Mouse (Mus musculus): ENCODE measurements around the gene Casp14. TPM values are rescaled to one million over a fixed set of nuclear protein-coding genes. Genes with fewer than 3 reads are reported as not detected.

The Casp14 gene
- not detected in 2 replicates for polyA plus RNA-seq (2016; fragmentation: Nextera tagmentation; extraction: Ambion mirVana)

GRCm38 (mm10) chr10:78718056-78718455 lies at the start of gene Casp14:
Gene Casp14 (minus strand): TSS chr10:78718294.
- WGBS = 80% methylated on average over 11 of the region's 11 CpGs
- no peak within 1 kb of the TSS for H3K4me2 ChIP-seq (replicated peaks)
- H3K4me1 ChIP-seq = no peaks in the 10 kb centered on the region
- no peak within 1 kb of the TSS for H3K9ac ChIP-seq
- ATAC-seq (ENCODE audit: low FRiP score, low read depth) = no peak
- H3K36me3 ChIP-seq = no peaks in the 10 kb centered on the region
- no peak within 1 kb of the TSS for H3K4me3 ChIP-seq
- H3K27me3 ChIP-seq (replicated peaks) = no peaks in the 10 kb centered on the region
- H3K27ac ChIP-seq = no peak within 1 kb of the TSS
- no peaks in the 10 kb centered on the region for H3K9me3 ChIP-seq

- Histone ChIP-seq H3K9ac (no peak overlapping the region), H3K4me3 (no peak overlapping the region), H3K27ac (no peak overlapping the region), H3K27me3 (replicated peaks) (no peaks in the 10 kb centered on the region), H3K4me1 (no peaks in the 10 kb centered on the region), H3K4me2 (replicated peaks) (no peak overlapping the region), H3K9me3 (0 out of 2 replicates have a peak, but pooled peaks cover 5% of the 10 kb centered on the region), H3K36me3 (no peaks in the 10 kb centered on the region)
- WGBS = 90% methylated on average over 1 of the region's 1 CpGs
- ATAC-seq (ENCODE audit: low FRiP score, low read depth) = no peak
Observed at GRCm38 (mm10) chr10:78765570-78765969, 47.5 kb upstream of the Casp14 start.

- Histone ChIP-seq H3K27ac (no peak overlapping the region), H3K27me3 (replicated peaks) (no peaks in the 10 kb centered on the region), H3K9me3 (no peaks in the 10 kb centered on the region), H3K9ac (no peak overlapping the region), H3K4me2 (replicated peaks) (no peak overlapping the region), H3K4me1 (no peaks in the 10 kb centered on the region), H3K36me3 (no peaks in the 10 kb centered on the region), H3K4me3 (no peak overlapping the region)
- ATAC-seq (ENCODE audit: low FRiP score, low read depth) = no peak
- 40% methylated on average over 6 of the region's 6 CpGs for WGBS
Observed at GRCm38 (mm10) chr10:78756021-78756420, 37.9 kb upstream of the Casp14 start.

GRCm38 (mm10) chr10:78752452-78753191 lies 34.5 kb upstream of the Casp14 start, which contains the start of gene Ccdc105:
Gene Ccdc105 (minus strand): TSS chr10:78753065.
- H3K27ac ChIP-seq = peak within 1 kb of the TSS; percentile 32; the same call in 1 of the 2 replicates
- peaks cover under 1% of the 10 kb centered on the region; the same call in 1 of the 2 replicates for H3K4me1 ChIP-seq
- peak within 1 kb of the TSS; percentile 51 for H3K4me3 ChIP-seq
- peak within 1 kb of the TSS; percentile 79 for H3K4me2 ChIP-seq (replicated peaks)
- 1% methylated on average over 61 of the region's 61 CpGs for WGBS
- no peaks in the 10 kb centered on the region for H3K9me3 ChIP-seq
- peaks cover 3% of the 10 kb centered on the region; the same call in 1 of the 2 replicates for H3K27me3 ChIP-seq (replicated peaks)
- peak within 1 kb of the TSS; percentile 61 for H3K9ac ChIP-seq
- peak; percentile 95 for ATAC-seq (ENCODE audit: low FRiP score, low read depth)
- H3K36me3 ChIP-seq = no peaks in the 10 kb centered on the region

GRCm38 (mm10) chr10:78748946-78749345 lies 30.9 kb upstream of the Casp14 start:
- no peak for ATAC-seq (ENCODE audit: low FRiP score, low read depth)
- H3K27me3 ChIP-seq (replicated peaks) = peaks cover 3% of the 10 kb centered on the region; the same call in 1 of the 2 replicates
- no peak overlapping the region for H3K4me3 ChIP-seq
- no peaks in the 10 kb centered on the region for H3K36me3 ChIP-seq
- H3K4me1 ChIP-seq = peaks cover 9% of the 10 kb centered on the region; the same call in 1 of the 2 replicates
- no peak overlapping the region for H3K4me2 ChIP-seq (replicated peaks)
- 88% methylated on average over 6 of the region's 6 CpGs for WGBS
- H3K27ac ChIP-seq = no peak overlapping the region
- H3K9me3 ChIP-seq = no peaks in the 10 kb centered on the region
- H3K9ac ChIP-seq = no peak overlapping the region

GRCm38 (mm10) chr10:78748161-78748560 lies 30.1 kb upstream of the Casp14 start:
- H3K9me3 ChIP-seq = no peaks in the 10 kb centered on the region
- no peak overlapping the region for H3K27ac ChIP-seq
- H3K4me1 ChIP-seq = peaks cover 9% of the 10 kb centered on the region; the same call in 1 of the 2 replicates
- H3K9ac ChIP-seq = no peak overlapping the region
- peaks cover 3% of the 10 kb centered on the region; the same call in 1 of the 2 replicates for H3K27me3 ChIP-seq (replicated peaks)
- peak overlapping the region; percentile 69 for H3K4me2 ChIP-seq (replicated peaks)
- no peaks in the 10 kb centered on the region for H3K36me3 ChIP-seq
- no peak overlapping the region for H3K4me3 ChIP-seq
- 76% methylated on average over 13 of the region's 13 CpGs for WGBS
- ATAC-seq (ENCODE audit: low FRiP score, low read depth) = no peak

GRCm38 (mm10) chr10:78747035-78747721 lies 29.1 kb upstream of the Casp14 start:
- H3K4me3 ChIP-seq = peak overlapping the region; percentile 25
- H3K36me3 ChIP-seq = no peaks in the 10 kb centered on the region
- peak overlapping the region; percentile 69 for H3K4me2 ChIP-seq (replicated peaks)
- no peak overlapping the region for H3K27ac ChIP-seq
- WGBS = 1% methylated on average over 27 of the region's 27 CpGs
- ATAC-seq (ENCODE audit: low FRiP score, low read depth) = peak; percentile 78
- H3K9ac ChIP-seq = peak overlapping the region; percentile 21; the same call in 1 of the 2 replicates
- H3K9me3 ChIP-seq = no peaks in the 10 kb centered on the region
- peaks cover 3% of the 10 kb centered on the region; the same call in 1 of the 2 replicates for H3K27me3 ChIP-seq (replicated peaks)
- H3K4me1 ChIP-seq = peaks cover 9% of the 10 kb centered on the region; the same call in 1 of the 2 replicates

- WGBS = 66% methylated on average over 4 of the region's 4 CpGs
- peaks cover 9% of the 10 kb centered on the region; the same call in 1 of the 2 replicates for H3K4me1 ChIP-seq
- no peaks in the 10 kb centered on the region for H3K9me3 ChIP-seq
- no peak for ATAC-seq (ENCODE audit: low FRiP score, low read depth)
- H3K4me2 ChIP-seq (replicated peaks) = no peak overlapping the region
- H3K9ac ChIP-seq = no peak overlapping the region
- H3K4me3 ChIP-seq = no peak overlapping the region
- no peaks in the 10 kb centered on the region for H3K36me3 ChIP-seq
- no peak overlapping the region for H3K27ac ChIP-seq
- H3K27me3 ChIP-seq (replicated peaks) = no peaks in the 10 kb centered on the region; the same call in 1 of the 2 replicates
Observed at GRCm38 (mm10) chr10:78745453-78746232, 27.5 kb upstream of the Casp14 start.

- no peaks in the 10 kb centered on the region for H3K36me3 ChIP-seq
- no peak overlapping the region for H3K27ac ChIP-seq
- H3K4me2 ChIP-seq (replicated peaks) = no peak overlapping the region
- ATAC-seq (ENCODE audit: low FRiP score, low read depth) = no peak
- H3K9ac ChIP-seq = no peak overlapping the region
- no peak overlapping the region for H3K4me3 ChIP-seq
- no peaks in the 10 kb centered on the region for H3K9me3 ChIP-seq
- H3K27me3 ChIP-seq (replicated peaks) = no peaks in the 10 kb centered on the region; the same call in 1 of the 2 replicates
- H3K4me1 ChIP-seq = peaks cover 9% of the 10 kb centered on the region; the same call in 1 of the 2 replicates
Observed at GRCm38 (mm10) chr10:78743721-78744120, 25.6 kb upstream of the Casp14 start.

- Histone ChIP-seq H3K4me2 (replicated peaks) (no peak overlapping the region), H3K9ac (no peak overlapping the region), H3K4me3 (no peak overlapping the region), H3K27ac (no peak overlapping the region), H3K36me3 (no peaks in the 10 kb centered on the region), H3K27me3 (replicated peaks) (no peaks in the 10 kb centered on the region), H3K4me1 (no peaks in the 10 kb centered on the region), H3K9me3 (no peaks in the 10 kb centered on the region)
- no peak for ATAC-seq (ENCODE audit: low FRiP score, low read depth)
- 79% methylated on average over 4 of the region's 4 CpGs for WGBS
Observed at GRCm38 (mm10) chr10:78739821-78740220, 21.7 kb upstream of the Casp14 start.

GRCm38 (mm10) chr10:78727876-78728275 lies 9.8 kb upstream of the Casp14 start:
- H3K9ac ChIP-seq = no peak overlapping the region
- no peak for ATAC-seq (ENCODE audit: low FRiP score, low read depth)
- no peak overlapping the region for H3K4me3 ChIP-seq
- no peak overlapping the region for H3K4me2 ChIP-seq (replicated peaks)
- no peaks in the 10 kb centered on the region for H3K36me3 ChIP-seq
- no peaks in the 10 kb centered on the region for H3K4me1 ChIP-seq
- H3K27ac ChIP-seq = no peak overlapping the region
- 89% methylated on average over 5 of the region's 5 CpGs for WGBS
- H3K27me3 ChIP-seq (replicated peaks) = no peaks in the 10 kb centered on the region
- H3K9me3 ChIP-seq = no peaks in the 10 kb centered on the region

- Histone ChIP-seq H3K4me1 (no peaks in the 10 kb centered on the region), H3K36me3 (no peaks in the 10 kb centered on the region), H3K27ac (no peak overlapping the region), H3K9ac (no peak overlapping the region), H3K9me3 (no peaks in the 10 kb centered on the region), H3K4me2 (replicated peaks) (no peak overlapping the region), H3K4me3 (no peak overlapping the region), H3K27me3 (replicated peaks) (no peaks in the 10 kb centered on the region)
- ATAC-seq (ENCODE audit: low FRiP score, low read depth) = no peak
- 81% methylated on average over 3 of the region's 3 CpGs for WGBS
Observed at GRCm38 (mm10) chr10:78727035-78727434, 8.9 kb upstream of the Casp14 start.

All from neural tube, embryonic 12.5 days (tissue).